Mouse (Mus musculus) thymus, postnatal 0 days (tissue): ENCODE measurements around the gene Cubn. TPM values are rescaled to one million over a fixed set of nuclear protein-coding genes. Genes with fewer than 3 reads are reported as not detected.

Source experiments
- DNase-seq: peaks from one replicate; pipeline ENCODE4 v3.0.0-alpha.2; 2015; ENCODE audit warnings: low spot score
- polyA plus RNA-seq: library from polyadenylated mRNA; unstranded; fragments of >200 nt; fragmentation: Nextera tagmentation; extraction: Ambion mirVana; gene quantifications from 2 replicates; pipeline ENCODE4 v1.2.1, GENCODE M21; 2015

Gene Cubn
- polyA plus RNA-seq, 1 experiment from 2014 or later, result not detected

DNA sequence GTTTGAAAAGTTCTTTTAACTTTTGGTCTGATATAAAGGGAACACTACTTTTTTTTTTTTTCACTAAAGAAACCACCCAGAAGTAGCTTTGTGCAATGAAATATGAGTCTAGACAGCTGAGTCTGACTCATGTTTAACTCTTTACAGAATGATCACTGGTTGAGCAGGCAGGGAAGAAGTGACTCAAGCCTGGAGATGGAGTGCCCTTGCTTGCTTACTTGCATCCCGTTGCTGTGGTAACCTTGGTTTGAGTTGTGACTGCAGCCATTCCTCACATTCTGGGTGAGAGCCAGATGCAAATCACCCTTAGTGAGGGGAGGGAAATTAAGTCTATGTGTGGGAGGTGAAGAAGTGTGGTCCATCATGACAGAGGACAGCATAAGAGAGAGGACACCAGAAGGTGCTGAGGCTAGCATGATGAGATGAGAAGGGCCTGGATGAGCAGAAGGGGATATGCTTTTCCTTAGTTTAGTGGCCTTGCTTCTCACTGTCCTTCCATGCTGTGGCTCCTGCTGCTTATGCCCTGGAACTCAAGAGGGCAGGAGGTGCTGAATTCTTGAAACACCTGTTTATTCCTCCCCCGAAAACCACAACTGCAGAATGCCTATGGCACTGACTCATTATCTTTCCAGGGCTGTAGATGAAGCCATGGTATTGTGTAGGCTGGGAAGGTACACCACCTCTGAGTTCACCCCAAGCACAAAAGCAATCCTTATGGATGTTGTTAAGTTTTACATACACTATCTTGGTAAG is 81.7 kb downstream of the Cubn start:
- DNase-seq, result peak; percentile 20

DNA sequence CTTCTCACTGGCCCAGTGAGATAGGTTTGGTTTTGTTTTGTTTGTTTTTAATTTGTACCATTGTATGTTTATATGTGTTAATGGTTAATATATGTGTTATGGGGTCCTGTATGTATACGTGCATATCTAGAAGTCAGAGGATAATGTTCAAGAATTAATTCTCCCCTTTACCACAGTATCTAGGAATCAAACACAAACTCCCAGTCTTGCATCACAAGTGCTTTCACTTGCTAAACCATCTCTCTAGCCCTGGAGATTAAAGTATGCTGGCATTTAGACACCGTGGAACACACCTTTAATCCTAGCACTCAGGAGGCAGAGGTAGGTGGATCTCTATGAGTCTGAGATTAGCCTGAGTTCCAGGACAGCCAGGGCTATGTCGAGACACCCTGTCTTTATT is 83.3 kb downstream of the Cubn start:
- no peak for DNase-seq

DNA sequence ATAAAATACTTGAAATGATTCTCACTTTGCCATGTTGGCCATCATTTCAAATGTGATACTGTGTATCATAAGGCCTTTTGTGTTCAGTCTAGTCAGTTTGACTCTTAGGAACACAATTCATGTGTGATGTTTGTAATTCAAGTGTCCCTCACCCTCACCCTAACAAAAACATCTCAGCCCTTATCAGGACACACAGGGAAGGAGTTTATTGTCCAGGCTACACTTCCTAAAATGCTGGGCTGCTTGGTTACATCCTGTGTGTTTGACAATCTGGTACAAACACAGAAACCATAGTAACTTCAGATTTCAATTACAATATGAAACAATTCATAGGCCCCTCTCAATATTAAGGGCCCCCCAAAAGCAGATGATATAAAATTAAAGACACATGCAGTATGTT is 83.9 kb downstream of the Cubn start:
- no peak for DNase-seq

DNA sequence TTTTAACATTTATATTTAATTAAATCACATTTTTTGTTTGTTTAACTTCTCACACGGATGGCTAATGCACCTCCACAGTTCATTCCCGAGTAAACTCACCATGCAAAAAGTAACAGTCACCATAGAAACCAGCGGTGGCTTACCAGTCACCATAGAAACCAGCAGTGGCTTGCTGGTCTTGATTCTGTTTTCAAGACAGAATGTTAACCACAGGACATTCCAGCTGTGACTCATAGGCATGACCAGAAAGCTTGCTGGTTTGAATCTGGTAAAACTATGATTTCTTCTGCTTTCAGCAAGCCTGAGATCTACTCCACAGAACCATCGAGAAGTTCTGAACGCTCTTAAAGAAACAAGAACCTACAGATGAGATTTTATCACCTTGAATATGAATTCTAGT is 84.3 kb downstream of the Cubn start:
- peak; percentile 26 for DNase-seq

DNA sequence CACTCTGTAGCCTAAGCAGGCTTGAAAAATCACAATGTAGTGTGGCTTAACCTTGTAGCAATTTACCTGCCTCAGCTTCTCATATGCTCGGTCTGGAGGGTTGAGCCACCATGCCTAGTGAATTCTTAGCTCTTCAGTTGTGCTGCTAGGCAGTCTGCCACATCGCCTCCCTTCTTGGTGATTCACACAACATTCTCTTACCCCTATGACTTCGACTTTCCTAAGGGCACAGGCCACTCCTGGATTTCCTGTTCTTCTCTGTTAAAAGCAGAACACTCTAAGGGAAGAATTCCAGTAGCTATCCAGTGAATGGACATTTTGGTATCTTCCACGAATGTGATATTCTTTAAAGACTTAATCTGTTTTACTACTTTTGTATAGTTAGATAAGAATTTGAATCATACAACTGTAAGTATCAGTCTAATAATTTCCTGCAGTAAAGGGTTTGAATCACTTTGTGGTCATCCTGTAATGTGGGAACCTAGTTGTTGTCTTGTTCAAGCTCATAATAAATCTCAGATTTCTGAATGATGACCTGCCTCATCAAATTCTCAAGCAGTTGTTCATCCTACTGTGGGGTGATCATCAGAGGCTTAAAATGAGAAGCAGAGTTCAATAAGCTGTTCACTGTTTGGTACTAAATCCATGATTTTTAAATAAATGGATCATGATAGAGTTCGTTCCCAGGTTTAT is 86.5 kb downstream of the Cubn start:
- no peak for DNase-seq

DNA sequence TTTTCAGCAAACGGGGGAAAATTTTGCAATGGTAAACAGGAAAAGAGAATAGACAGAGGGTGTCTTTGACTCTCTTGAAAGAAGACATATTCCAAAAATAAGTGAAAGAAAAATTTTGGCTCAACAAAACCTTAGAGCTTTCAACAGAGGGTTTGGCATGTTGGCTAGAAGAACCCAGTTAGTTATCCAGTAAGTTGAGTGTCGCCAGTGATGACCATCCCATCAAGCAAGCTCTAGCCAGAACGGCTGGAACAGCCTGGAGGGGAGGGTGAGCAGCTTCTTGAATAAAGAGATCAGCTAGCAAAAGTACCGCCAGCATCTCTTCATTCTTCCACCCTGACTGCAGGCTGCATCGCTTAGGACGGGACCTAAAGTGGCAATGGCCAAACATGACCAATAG is 90.8 kb downstream of the Cubn start:
- DNase-seq, result no peak

DNA sequence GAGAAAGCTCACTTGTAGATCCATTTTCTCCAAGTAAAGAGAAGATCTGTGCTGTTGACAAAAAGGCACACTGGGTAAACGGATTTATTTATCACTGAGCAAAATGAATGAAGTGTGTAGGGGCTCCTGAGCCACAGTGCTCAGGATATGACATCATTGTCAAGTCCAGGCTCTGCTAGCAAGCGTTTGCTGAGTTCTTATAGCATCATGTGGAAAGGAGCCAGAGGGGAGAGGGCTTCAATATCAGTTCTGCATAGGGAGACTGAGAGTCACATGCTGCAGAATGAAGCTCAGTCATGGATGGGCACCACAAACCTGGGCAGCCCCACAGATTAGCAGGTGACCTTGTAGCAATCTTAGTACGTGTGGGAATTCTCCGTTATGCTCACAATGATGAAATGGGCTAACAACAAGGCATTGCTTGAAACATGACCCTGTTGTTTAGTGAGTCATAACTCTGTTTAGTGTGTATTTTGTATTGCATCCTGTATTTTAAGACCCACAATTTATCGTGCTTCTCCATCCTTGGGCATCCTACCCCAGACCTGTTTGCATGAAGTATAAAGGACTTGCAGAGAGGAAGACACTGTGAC is 92.0 kb downstream of the Cubn start:
- DNase-seq, result no peak

DNA sequence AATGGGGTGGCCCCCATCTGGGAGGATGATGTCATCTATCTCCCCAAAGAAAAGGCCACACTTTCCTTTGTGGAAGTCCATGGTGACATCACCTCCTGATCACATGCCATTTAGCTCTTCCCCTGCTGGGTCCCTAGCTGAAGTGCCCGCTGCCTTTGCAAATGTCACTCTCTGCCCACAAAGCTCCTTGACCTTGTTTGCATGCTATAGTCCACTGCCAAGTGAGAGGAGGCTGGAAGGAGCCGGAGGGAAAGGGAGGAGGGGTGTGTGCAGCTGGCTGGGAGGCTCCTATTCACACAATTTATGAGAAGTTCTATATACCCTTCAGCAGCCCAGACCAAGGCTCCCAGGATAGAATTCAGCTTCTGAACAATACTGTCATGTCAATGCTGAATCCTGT is 92.7 kb downstream of the Cubn start:
- DNase-seq, result no peak

DNA sequence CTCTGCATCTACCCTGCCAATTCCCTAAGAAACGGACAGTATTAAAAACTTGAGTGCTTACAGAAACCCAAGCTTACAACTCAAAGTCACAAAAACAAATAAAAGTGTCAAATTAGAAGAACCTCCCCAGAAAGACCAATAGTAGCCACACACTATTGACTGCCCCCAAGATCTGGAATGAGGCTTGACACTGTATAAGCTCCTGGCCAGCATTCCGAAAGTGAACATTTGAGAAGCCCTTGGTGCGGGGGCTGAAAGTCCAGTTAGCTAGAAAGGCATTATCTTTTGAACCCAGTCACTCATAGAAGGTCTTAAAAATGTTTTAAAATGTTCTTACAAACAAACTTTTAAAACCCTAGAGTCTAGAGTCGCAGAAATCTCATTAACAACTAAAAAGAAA is 93.1 kb downstream of the Cubn start:
- DNase-seq, result no peak

DNA sequence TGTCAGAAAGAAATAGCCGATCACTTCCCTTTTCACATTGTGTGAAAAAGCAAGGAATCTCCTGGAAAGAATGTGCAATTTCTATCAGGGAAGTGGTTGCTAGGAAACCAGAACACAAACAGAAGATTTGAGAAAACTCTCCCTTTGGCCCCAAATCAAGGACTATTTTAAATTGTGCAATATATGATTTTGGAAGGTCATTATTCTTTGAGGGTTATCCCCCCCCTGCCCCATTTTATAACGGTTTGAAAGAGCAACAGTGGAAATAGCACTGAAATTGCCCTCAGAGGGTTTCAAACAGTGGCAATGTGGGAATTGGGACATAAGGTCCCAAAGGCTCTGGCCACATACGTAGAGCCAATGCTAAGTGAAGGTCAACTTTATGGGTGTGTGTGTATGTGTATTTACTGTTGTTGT is 95.5 kb downstream of the Cubn start:
- DNase-seq, result no peak

DNA sequence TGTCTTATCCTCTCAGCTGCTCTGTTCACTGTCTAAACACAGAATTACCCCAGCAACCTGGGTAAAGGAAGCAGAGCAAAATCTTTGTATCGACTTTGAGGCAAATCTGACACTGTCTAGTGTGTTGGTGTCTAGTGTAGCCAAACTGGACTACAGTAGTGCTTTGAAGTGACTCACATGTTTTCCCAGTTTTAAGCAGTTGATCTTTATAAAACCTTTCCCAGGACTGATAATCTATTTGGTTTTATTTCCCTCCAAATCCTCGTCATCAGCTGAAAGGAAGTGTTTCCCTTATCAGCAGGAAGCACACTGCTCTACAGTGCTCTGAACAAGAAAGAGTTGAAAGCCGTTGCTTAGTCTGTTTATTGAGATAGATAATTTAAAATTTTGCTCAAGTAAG is 100.6 kb downstream of the Cubn start:
- no peak for DNase-seq

DNA sequence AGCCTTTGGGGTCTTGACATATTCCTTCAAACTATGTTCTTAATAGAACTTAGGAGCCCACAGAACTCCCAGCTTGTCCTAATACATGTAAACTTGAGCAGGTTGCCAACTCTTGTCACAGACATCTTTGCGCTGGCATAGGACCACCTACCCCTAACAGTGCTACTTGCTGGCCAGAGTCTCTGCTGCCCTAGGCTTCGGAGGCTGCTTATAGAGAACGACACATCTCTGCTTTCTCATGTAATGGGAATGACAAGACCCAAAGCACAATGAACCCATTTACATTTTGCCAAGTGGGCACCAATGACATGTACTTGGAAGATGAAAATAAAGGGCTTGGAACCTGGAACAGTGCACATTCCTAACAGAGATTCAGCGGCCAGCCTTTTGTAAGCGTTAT is 105.0 kb downstream of the Cubn start:
- DNase-seq, result no peak

DNA sequence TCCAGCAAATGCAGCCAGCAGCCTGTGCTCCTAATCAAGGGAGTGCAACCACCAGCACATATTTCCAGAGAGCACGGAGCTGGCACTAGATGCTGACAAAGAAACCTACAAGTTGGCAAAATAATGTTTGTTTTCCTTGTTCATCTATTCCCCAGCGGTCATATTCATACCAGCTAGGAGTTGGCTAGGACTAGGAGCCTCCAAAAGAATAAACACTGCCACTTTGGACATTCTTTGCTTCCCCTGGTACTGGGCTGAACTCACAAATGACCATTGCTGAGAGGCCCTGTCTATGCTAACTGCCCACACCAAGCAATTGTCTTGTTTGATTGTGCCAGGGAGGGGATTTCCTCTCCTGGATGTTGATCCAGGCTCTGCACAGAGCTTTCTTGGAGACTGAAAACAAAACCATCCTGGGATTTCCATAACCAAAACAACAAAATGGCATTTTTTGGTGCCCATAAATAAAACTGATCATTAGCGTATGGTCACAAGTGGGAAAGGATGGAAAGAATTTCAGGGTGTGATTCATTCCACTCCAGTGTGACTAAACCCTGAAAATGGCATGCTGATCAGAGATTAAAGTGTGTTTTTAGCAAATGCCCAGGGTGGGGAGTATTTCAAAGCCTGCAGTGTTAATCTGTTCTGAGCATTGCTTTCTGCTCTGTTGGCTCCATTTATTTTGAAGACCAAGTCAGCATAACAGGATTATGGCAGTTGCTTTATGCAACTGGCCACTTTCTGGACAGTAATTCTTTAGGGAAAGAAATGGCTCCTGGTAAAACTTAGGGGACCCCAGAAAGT is 105.9 kb downstream of the Cubn start:
- no peak for DNase-seq

DNA sequence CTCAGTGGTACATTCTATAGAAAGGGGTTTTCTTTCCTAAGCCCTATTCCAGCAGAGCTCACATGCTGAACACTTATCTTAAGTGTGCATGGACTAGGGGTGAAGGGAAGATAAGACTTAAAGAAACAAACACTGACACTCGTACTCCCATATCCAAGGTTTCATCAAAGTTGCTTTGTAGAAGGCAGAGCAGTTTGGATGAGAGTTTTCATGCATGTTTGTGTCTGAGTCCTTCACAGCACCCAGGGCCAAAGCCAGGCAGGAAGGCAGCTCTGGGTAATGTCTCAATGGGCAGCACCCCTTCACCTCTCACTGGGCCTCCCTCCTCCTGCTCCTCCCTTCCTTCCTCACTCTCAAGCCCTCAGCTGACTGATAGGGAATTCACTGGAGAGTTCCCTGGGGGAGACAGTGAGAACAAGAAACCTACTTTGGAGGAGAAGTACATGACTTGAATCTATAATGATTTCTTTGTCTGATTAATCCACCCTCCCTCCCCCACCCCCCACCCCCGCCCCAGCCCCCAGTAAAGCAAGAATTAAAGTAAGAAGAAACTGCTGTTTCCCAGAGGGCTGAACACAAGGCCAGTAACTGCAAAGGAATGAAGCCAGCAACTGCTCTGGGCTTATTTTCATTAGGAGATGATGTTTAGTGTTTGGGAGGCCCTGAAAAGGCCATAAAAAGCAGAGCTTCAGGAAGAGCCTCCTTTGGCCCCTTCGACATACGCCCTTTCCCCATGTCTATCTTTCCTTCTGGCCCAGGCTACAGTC is 106.7 kb downstream of the Cubn start:
- no peak for DNase-seq

DNA sequence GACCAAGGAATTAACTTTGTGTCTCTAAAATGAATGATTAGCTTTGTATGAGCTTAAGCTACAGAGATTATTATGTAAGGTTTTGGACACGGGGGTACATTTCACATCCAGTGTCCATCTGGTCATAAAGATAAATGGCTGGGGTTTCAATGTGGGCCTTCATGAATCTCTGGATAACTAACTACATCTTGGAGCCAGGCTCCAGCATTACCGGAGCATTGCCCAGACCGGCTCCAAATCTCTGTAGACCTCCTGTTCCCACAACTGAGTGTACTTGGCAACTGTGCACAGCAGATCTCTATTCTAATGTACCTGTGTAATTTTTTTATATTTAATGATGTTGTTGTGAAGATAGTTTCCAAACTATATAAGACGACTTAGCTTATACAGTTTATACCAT is 115.4 kb downstream of the Cubn start:
- DNase-seq, result no peak

DNA sequence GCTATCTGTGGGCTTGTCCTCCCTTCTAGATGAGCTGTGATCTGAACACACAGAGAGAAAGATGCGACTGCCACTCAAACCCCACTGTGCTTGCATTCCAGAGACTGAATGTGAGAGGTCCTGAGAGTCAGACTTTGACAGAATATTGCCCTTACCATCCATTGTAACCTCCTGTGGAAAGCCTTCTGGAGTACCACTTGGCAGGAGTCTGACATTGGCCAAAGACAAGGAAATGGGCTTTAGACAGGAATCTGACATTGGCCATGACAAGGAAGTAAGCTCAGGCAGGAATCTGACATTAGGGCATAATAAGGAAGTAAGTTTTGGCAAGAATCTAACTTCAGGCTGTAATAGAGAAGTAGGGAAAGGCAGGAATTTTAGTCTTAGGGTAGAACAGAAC is 118.3 kb downstream of the Cubn start:
- DNase-seq, result no peak

DNA sequence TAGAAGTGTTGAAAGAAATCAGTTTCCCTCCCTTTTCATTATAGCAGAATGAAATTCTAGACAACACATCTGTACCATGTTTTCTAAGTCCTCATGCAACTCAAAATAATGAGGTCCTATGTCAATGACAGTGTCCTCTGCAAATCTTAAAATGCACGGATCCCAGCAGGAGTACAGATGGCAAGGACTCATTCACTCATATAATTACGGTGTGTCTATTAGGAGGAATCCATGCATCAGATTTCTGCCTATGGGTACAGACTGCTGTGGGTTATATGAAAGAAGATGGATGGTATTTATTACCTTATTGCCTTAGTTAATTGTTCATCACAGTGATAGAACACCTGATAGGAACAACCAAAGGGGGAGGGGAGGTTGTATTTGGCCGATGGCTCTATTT is 118.8 kb downstream of the Cubn start:
- no peak for DNase-seq

DNA sequence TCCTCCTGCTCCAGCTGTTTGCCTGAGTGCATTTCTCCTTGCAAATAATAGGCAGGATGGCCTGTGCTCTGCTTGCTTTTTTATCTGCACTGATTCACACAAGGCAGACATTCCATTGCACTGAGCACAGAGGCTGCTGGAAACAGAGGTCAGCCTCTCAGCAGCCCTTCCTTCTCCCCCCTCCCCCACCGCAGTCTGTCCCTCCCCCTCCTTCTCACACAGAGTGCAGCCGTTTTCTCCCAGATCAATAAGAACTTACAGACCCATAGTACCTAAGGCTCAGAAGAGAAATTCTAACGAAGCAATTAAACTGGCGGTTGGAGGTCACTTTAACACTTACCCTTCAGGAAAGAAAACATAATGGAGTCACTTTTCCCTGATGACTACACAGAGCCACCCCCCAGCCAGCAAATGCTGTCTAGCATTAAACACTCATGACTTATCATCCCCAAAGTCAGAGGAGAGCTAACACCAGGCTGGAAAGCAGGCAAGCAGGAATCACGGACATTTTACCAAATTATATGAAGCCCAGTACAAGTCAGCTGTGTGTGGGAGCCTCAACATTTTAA is 119.3 kb downstream of the Cubn start:
- no peak for DNase-seq

DNA sequence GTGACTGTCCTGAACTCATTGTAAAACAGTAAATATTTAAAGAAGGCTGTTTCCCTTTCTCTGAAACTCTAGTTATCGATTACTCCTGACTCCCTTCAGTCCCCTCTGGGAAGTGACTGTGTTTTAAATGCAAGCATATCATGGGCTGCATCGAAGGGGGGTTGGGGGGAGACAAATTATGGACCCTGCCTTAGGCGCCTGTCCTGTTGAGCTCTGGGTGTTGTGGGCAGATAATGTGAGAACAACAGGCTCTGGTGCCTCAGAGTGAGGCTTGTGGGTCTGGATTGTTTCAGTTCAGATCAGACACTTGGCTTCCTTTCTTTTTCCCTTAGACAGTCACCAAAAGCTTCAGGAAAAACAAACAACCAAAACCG is 119.8 kb downstream of the Cubn start:
- no peak for DNase-seq

DNA sequence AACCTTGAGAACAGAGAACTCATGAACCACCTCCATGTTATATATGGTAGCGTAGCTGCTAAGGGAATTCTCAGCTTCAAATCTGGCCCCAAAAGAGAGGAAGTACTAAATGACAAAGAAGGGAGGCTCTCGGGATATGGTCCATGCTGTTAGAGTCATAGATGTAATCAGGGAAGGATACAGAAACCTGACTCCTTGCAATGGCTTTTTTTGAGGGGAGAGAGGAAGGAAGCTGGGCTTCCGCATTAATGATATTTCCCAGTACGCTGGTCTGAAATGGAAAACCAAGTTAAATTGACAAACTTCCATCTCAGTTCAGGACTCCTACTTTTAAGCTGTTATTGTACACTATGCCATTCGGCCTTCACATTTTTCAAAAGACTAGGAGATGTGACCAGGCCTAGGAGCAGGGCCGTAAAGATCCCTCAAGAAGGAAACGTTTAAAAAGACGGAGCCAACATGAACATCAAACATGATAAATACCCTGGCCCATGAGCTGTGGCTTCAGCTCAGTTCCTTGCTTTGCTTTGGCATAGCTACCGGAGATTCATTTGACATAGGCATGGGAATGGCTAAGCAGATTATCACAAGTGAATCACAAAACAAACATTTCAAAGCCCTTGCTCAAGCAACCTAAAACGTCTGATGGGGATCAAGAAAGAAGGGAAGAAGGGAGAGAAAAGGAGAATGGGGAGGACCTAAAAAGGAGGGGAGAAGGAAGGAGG is 120.4 kb downstream of the Cubn start:
- no peak for DNase-seq
